Mouse (Mus musculus) spleen, adult 2 months (tissue): ENCODE measurements around the gene Map2k6. TPM values are rescaled to one million over a fixed set of nuclear protein-coding genes. Genes with fewer than 3 reads are reported as not detected.

Source experiments
- DNase-seq, 2 experiments: peaks; one replicate each; pipeline versions ENCODE4 v3.0.0 to v3.0.0-alpha.2; 2012 to 2021; ENCODE audit warnings: low spot score in 2 of 2, low read depth in 1 of 2
- H3K27ac ChIP-seq: fragments of 200-500 bp; 2 replicates; pipeline ENCODE4 v1.5.1; 2012; ENCODE audit warnings: low read length, inconsistent platforms; ENCODE audit not compliant: insufficient read depth
- H3K27me3 ChIP-seq: fragments of 200-500 bp; 2 replicates; pipeline ENCODE4 v1.6.1; 2012; ENCODE audit warnings: mild to moderate bottlenecking, moderate library complexity, low read length, inconsistent platforms; ENCODE audit not compliant: control insufficient read depth, insufficient read depth
- H3K36me3 ChIP-seq: fragments of 200-500 bp; 2 replicates; pipeline ENCODE4 v1.6.1; 2012; ENCODE audit warnings: mild to moderate bottlenecking, low read length, inconsistent platforms; ENCODE audit not compliant: control insufficient read depth, insufficient read depth
- H3K4me1 ChIP-seq: fragments of 200-500 bp; 2 replicates; pipeline ENCODE4 v1.6.1; 2011; ENCODE audit warnings: inconsistent platforms; ENCODE audit not compliant: control insufficient read depth, insufficient read depth, insufficient read length
- H3K4me3 ChIP-seq: fragments of 200-500 bp; 2 replicates; pipeline ENCODE4 v1.5.1; 2011; ENCODE audit warnings: mild to moderate bottlenecking, inconsistent platforms; ENCODE audit not compliant: insufficient read depth, insufficient read length; ENCODE audit errors: extremely low read depth
- CTCF ChIP-seq: fragments of 200-500 bp; IDR thresholded peaks from 2 replicates; pipeline ENCODE4 v1.5.1; 2011; ENCODE audit warnings: mild to moderate bottlenecking, inconsistent platforms; ENCODE audit not compliant: insufficient read depth, insufficient read length, insufficient replicate concordance; ENCODE audit errors: extremely low read depth
- POLR2A ChIP-seq: fragments of 200-500 bp; IDR thresholded peaks from 2 replicates; pipeline ENCODE4 v1.6.1; 2011; ENCODE audit warnings: low read depth, low read length, inconsistent platforms
- WGBS: fragments of 180-500 bp; shearing (Covaris S2); methylation state at CpG from one replicate; pipeline ENCODE4 v1.1.7; 2018; 5-methylcytosine and 5-hydroxymethylcytosine counted together
- polyA plus RNA-seq: library from polyadenylated mRNA; depleted of rRNA; stranded (reverse); fragments of >200 nt; gene quantifications from 2 replicates; pipeline ENCODE4 v1.2.3, GENCODE M21; 2012

Gene Map2k6
- polyA plus RNA-seq, 1 experiment = 2.1 TPM

GRCm38 (mm10) chr11:110438135-110438534 lies 39.2 kb downstream of the Map2k6 start:
- Histone ChIP-seq H3K27me3 (no peaks in the 10 kb centered on the region), H3K4me3 (no peak overlapping the region), H3K27ac (no peak overlapping the region), H3K36me3 (no peaks in the 10 kb centered on the region), H3K4me1 (no peaks in the 10 kb centered on the region)
- no peak for DNase-seq
- 86% methylated on average over 3 of the region's 3 CpGs for WGBS
- no peak for TF ChIP-seq CTCF
- no peak for TF ChIP-seq POLR2A

GRCm38 (mm10) chr11:110438700-110439296 lies 39.9 kb downstream of the Map2k6 start:
- TF ChIP-seq CTCF (no peak), POLR2A (no peak)

GRCm38 (mm10) chr11:110439354-110439753 lies 40.4 kb downstream of the Map2k6 start:
- H3K4me1 ChIP-seq = no peaks in the 10 kb centered on the region
- H3K27ac ChIP-seq = no peak overlapping the region
- DNase-seq = no peak
- no peak overlapping the region for H3K4me3 ChIP-seq
- no peaks in the 10 kb centered on the region for H3K36me3 ChIP-seq
- TF ChIP-seq CTCF (no peak), POLR2A (no peak)
- 27% methylated on average over 7 of the region's 7 CpGs for WGBS
- H3K27me3 ChIP-seq = no peaks in the 10 kb centered on the region

More at GRCm38 (mm10) chr11:110438700-110439296, 39.9 kb downstream of the Map2k6 start:
- DNase-seq = no peak
- no peaks in the 10 kb centered on the region for H3K36me3 ChIP-seq
- H3K4me3 ChIP-seq = no peak overlapping the region
- H3K27me3 ChIP-seq = no peaks in the 10 kb centered on the region
- H3K27ac ChIP-seq = no peak overlapping the region
- 44% methylated on average over 4 of the region's 4 CpGs for WGBS
- H3K4me1 ChIP-seq = no peaks in the 10 kb centered on the region

- H3K27ac ChIP-seq = no peak overlapping the region
- 89% methylated on average over 6 of the region's 6 CpGs for WGBS
These were observed 45.7 kb downstream of the Map2k6 start for GRCm38 (mm10) chr11:110444576-110444975.

GRCm38 (mm10) chr11:110448131-110448725 lies 49.3 kb downstream of the Map2k6 start:
- H3K4me3 ChIP-seq = peak overlapping the region; percentile 40; the same call in 1 of the 2 replicates
- no peak for TF ChIP-seq CTCF
- TF ChIP-seq POLR2A = 0 out of 2 replicates have a peak, but pooled peaks have one; percentile 8
- DNase-seq = peak; percentile 31 to 62
- no peaks in the 10 kb centered on the region for H3K27me3 ChIP-seq
- no peaks in the 10 kb centered on the region for H3K36me3 ChIP-seq
- H3K27ac ChIP-seq = peak overlapping the region; percentile 46
- H3K4me1 ChIP-seq = peaks cover 10% of the 10 kb centered on the region; the same call in 1 of the 2 replicates
- 27% methylated on average over 7 of the region's 7 CpGs for WGBS

More at GRCm38 (mm10) chr11:110444576-110444975, 45.7 kb downstream of the Map2k6 start:
- no peaks in the 10 kb centered on the region for H3K36me3 ChIP-seq
- H3K4me3 ChIP-seq = no peak overlapping the region
- TF ChIP-seq POLR2A = no peak
- no peak for TF ChIP-seq CTCF
- DNase-seq = no peak
- no peaks in the 10 kb centered on the region for H3K27me3 ChIP-seq
- peaks cover 10% of the 10 kb centered on the region; the same call in 1 of the 2 replicates for H3K4me1 ChIP-seq

- TF ChIP-seq POLR2A (no peak), CTCF (no peak)
- Histone ChIP-seq H3K4me3 (peak overlapping the region; percentile 40; the same call in 1 of the 2 replicates), H3K36me3 (no peaks in the 10 kb centered on the region), H3K27ac (peak overlapping the region; percentile 46), H3K4me1 (peaks cover 10% of the 10 kb centered on the region; the same call in 1 of the 2 replicates), H3K27me3 (no peaks in the 10 kb centered on the region)
- DNase-seq = no peak
- WGBS = 32% methylated on average over 12 of the region's 12 CpGs
These were observed 49.8 kb downstream of the Map2k6 start for GRCm38 (mm10) chr11:110448726-110449161.
